Mouse (Mus musculus) ZHBTc4 (cell line): ENCODE measurements around the gene Dapk1.

Source experiments
- DNase-seq: peaks from one replicate; pipeline ENCODE4 v3.0.0-alpha.2; 2011; ENCODE audit warnings: low read depth, low spot score

The Dapk1 gene

GRCm38 (mm10) chr13:60809690-60810089 is 207.9 kb downstream of the Dapk1 start:
- DNase-seq: no peak

GRCm38 (mm10) chr13:60812768-60813167 is 211.0 kb downstream of the Dapk1 start:
- DNase-seq: no peak
